Mouse (Mus musculus) c-Kit-positive CD71-positive TER-119-negative erythroid progenitor cells, embryonic 14.5 days (primary cell): Measurements from ENCODE around the gene Ccnq.

Experiments used
- DNase-seq: peaks from one replicate; pipeline ENCODE4 v3.0.0-alpha.2; 2013; ENCODE audit warnings: low read depth

The Ccnq gene

GRCm38 (mm10) chr11:78750885-78751842, at the start of gene Ccnq:
Gene Ccnq, minus strand, starts transcription at chr11:78751729.
- DNase-seq = peak; percentile 67

GRCm38 (mm10) chr11:78801094-78801493, 49.6 kb upstream of the Ccnq start:
- peak; percentile 27 for DNase-seq

DNA sequence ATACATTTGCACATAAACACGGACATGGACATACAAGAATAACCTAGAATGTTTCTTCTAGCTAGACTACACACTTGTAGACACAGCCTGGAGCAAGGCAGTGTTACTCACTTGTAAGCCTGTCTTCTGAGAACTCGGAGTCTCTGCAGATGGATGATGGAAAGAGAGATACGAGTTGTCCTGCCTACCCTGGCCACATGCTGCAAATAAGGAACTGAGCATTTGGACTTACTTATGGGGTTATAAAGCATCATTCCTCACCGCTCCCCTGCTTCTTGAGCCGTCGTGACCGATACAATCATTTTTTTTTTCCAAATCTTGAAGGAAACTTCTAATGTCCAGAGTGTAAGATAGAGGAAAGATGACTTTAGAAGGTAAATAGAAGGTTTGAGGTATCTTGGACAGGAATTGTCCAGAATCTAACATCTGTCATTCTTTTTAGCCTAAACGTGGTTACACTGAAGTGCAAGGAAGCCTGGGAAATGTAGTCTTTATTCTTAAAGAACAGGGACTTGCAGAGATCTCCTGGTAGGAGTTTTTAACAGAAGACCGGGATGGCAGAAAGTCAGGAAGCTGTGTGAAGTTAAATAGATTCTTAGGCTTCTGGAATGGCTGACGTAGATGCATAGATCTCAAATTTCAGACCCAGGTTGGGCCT, 44.7 kb upstream of the Ccnq start:
- DNase-seq = no peak

- no peak for DNase-seq
These were observed 41.6 kb upstream of the Ccnq start for GRCm38 (mm10) chr11:78793116-78793515.

DNA sequence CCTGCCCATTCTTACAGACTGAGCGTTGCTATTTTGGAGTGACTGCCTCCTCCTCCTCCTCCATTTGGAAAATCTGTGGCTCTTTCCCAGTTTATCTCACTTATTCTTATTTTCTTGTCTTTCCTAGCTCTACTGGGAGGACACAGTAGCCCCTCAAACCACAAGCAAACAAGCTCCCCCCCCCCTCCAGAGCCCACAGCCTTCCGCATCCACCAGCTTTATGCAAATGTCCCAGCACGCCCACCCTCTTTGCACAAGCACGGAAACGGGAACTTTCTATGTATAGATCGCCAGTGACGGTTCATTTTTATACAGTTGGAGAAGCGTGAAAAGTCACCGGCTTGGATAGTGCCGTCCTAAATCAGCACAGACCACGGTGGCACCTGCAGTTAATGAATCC, 40.9 kb upstream of the Ccnq start:
- no peak for DNase-seq

DNA sequence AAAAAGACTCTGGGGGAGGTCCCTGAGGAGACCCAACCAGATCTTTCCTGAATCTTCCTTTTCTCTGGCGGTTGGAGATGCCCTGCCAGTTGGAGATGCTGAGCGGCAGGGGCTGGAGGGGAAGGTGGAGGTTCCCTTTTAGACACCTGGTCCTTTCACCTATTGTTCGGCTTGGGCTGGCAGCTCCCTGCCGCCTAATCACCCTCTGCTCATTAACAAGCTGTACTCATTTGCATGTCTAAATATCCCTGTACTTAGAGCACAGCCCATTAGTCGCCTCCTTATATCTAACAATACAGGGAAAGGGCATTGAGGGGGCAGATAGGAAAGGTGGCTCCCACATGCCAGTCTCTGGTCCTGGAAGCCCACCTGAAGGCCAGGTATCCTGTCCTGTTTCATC, 40.5 kb upstream of the Ccnq start:
- DNase-seq = no peak

- no peak for DNase-seq
These were observed 40.1 kb upstream of the Ccnq start for GRCm38 (mm10) chr11:78791582-78791981.

DNA sequence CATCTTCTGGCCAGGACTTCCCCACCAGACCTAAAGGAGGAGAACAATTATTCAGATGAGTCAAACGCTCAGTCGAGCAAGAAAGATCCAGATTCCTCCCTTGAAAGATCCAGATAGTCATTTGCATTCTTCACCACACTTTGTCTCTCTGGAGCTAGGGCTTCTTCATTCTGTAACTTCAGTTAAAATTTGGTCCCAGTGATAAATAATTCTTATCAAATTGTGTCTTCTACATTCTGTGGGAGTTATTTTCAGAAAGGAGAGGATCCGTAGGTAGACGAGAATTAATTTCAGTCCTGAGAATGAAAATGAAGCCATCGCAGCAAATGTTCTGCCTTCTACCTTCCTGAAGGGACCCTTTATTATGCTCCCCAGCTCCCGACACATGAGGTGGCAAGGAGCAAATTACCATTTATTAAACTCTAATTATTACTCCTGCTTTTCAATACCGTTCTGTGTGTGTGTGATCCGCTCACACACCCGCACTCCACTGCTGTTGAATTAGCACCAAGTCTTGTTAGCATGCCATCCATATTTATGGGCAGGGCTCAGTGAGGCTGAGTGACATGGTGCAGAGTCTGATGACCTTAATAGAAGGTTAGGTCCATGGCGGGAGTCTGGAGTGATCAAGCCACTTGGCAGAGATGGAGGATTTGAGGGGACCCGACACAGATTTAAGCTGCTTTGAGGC, 38.0 kb upstream of the Ccnq start:
- DNase-seq = no peak

- DNase-seq = no peak
These were observed 34.5 kb upstream of the Ccnq start for GRCm38 (mm10) chr11:78786013-78786431.

DNA sequence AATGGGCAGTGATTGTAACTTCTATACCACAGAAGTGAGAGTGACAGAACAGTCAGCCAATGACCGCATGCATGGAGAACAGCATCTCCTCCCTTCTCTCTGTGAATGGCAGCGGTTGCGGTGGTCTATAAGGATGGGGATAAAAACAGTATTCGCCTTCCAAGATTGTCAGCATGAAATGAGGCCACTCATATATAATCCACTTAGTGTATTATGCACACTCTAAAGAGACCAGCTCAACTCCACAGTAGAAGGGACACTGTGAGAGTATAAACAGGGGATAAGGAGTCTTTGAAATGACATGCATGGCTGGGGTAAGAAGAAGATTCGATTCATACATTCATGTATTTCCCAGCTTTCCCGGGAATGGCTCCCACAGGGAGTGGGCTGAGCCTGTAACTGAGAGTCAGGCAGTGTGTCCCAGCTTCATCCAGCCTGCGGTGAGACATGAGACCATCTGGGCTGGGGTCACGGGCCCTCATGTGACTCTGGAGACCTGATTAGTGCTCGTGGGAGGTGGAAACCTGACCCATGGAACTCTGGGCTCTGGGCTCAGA, 31.3 kb upstream of the Ccnq start:
- DNase-seq = no peak

DNA sequence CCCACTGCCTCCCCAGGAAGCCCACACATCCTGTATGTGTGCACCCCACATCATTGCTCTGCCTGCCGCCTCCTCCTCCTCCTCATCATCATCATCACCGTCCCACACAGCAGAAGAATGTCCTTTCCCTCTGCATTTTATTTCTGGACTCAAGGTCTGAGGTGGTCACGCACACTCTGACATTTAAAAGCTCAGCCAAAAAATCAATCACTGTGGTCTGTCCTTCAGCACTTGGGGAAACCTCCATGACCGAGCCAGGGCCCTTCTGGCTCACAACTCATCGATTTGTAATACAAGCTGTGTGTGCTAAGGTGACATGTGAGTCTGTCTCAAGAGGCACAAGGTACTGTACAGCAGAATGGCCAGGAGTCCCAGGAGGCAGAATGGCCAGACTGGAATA, 30.8 kb upstream of the Ccnq start:
- no peak for DNase-seq

DNA sequence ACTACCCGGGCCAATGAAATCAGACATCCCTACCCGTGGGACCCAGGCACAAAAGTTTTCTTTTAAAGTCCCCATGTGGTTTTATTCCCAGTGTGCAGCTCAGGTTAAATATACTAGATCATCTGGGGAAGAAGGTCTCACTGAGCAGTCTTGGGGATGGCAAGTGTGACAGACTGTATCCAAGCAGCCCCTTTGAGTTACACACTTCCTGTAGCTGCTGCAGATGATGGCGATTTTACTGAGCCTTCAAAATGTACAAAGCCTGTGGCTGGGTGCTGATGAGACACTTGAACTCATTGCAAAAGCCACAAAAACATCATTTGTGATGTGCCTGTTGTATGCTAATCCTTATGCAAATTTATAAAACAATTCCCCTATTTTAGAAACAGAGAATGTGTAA, 29.0 kb upstream of the Ccnq start:
- DNase-seq = no peak

DNA sequence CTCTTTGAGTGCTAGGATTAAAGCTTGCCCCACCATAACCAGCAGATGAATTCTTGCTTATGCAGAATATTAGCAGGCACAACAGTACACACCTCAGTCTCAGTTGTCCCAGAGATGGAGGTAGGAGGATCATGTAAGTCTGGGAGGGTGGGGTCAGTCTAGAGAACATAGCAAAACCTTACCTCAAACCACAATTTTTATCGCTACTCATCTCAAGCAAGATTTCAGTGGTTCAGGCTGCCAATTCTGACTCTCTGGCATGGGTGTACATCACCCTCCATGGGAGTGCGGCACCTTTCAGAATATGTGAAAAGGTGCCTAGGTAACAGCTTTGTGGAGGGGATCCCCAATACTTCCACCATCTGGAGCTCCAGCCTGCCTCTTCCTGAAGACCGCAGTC, 28.5 kb upstream of the Ccnq start:
- no peak for DNase-seq

DNA sequence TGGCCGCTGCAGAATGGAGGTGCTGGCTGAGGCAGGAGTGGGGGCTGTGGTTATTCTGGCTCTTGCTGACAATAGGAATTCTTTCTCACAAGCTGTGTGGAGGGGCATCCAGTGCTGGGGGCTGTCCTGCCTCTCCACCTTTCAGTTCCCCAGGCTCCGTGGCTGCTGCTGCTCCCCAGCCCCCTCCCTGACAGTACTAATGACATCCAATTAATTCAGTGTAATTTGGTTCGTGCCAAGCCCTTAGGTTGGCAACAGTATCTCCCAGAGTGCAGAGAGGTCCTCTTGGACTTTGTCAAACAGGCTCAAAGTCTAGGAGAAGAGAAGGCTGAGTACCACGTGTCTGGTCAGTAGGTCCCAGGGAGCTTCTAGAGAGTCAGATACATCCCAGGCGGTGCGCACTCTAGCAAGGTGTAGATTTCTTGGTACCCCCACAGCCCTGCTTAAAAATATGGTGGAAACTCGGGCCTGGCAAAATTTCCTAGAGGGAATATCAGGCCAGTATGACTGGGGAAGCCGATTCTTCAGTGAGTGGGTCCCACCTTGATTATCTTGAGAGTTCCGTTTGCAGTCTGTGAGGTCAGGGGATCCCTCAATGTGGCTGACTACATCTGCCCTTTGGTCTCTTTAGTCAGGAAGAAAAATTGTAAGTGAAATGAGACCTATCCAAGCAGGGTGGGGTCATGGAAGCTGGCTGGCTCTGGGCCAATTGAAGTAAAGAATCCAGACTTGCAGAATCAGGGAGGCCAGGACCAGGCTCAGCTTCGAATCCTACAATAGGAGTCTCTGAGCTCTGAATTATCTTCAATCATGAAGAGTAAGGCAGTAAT, 26.5 kb upstream of the Ccnq start:
- DNase-seq = no peak

DNA sequence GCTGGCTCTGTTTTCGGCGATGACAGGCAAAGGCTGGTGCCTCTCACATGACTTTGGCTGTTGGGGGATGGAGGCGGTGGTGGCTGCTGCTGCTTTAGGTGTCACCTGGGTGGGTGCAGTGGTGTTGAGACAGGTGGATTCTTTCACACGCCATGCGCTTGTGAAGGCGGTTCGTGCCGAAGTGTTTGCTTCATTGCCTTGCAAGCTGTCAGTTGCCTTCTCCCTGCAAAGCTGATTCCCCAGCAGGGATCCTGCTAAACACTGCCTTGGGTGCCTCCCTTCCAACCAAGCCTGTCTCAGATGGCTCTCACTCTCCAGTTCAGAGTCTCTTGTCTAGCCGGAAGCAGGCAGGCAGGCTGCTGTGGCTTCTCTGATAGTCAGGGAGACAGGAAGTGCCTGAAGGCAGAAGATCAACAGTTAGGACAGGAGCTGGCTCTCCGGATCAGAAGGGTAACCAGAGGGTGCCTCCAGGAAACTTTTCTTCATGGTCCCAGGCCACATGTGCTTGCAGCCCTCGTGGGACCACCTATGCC, 20.3 kb upstream of the Ccnq start:
- DNase-seq = peak; percentile 17

GRCm38 (mm10) chr11:78770436-78770835, 18.9 kb upstream of the Ccnq start:
- DNase-seq = no peak

GRCm38 (mm10) chr11:78768778-78769177, 17.2 kb upstream of the Ccnq start:
- no peak for DNase-seq

- no peak for DNase-seq
These were observed 14.7 kb upstream of the Ccnq start for GRCm38 (mm10) chr11:78766069-78766830.

DNA sequence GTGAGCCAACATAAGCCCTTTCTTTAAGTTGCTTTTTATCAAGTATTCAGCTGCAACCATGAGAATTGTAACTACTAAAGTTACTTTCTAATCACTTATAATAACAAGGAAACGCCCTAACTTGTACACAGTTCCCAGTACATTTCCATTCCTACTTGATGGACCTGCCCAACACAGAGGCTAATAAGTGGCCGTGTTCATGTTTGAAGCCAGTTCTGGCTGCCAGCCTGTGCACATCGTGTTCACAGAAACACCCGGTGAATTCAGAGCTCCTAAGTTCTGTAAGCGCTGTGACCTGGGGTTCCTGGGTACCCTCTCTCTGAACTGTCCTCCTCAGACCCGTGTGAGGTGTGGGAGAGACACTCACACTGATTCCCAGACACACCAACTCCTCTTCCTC, 13.3 kb upstream of the Ccnq start:
- DNase-seq = no peak

GRCm38 (mm10) chr11:78764304-78764703, 12.8 kb upstream of the Ccnq start:
- no peak for DNase-seq

DNA sequence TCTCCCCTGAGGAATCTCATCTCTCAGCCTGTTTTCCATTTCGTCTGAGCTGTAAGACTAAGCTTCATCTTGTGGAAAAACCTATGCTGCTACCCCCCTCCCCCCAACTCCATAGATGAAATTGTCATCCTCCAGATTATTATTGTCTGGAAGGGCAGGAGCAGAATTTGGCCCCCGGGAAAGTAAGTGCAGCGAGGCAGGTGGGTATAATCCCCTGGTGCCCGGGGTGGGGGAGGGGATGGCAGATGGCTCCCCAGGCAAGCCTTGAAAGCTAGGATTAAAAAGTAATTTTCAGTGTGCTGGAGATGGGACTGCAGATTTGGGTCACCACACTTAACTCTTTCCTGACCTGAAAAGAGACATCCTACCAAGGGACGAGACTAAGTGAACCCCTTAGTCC, 10.7 kb upstream of the Ccnq start:
- DNase-seq = no peak
